Mouse (Mus musculus) forebrain, postnatal 0 days (tissue): ENCODE data around the gene Aym1. TPM values are rescaled to one million over a fixed set of nuclear protein-coding genes. Genes with fewer than 3 reads are reported as not detected.

Experiments
- ATAC-seq: fragments of 200-750 bp; cut with Nextera tagmentation; 2 replicates; pipeline ENCODE4 v1.8.0; 2017; ENCODE audit warnings: mild to moderate bottlenecking, moderate library complexity
- DNase-seq: peaks from one replicate; pipeline ENCODE4 v3.0.0-alpha.2; 2015
- H3K27ac ChIP-seq: fragments of 300-500 bp; sonication (generic); 2 replicates; pipeline ENCODE4 v1.5.1; 2014; ENCODE audit warnings: low read depth, mild to moderate bottlenecking, antibody characterized with exemption, low read length, moderate library complexity, mixed read lengths
- H3K27me3 ChIP-seq: fragments of 300-500 bp; sonication (generic); 2 replicates; pipeline ENCODE4 v1.6.1; 2014; ENCODE audit warnings: mild to moderate bottlenecking, low read length, mixed read lengths; ENCODE audit not compliant: insufficient read depth
- H3K36me3 ChIP-seq: fragments of 300-500 bp; sonication (generic); 2 replicates; pipeline ENCODE4 v1.6.1; 2014; ENCODE audit warnings: mild to moderate bottlenecking, moderate library complexity; ENCODE audit not compliant: insufficient read depth
- H3K4me1 ChIP-seq: fragments of 300-500 bp; sonication (generic); 2 replicates; pipeline ENCODE4 v1.6.1; 2014; ENCODE audit warnings: antibody characterized with exemption; ENCODE audit not compliant: insufficient read depth
- H3K4me2 ChIP-seq: fragments of 300-500 bp; sonication (generic); 2 replicates; pipeline ENCODE4 v1.6.1; 2014; ENCODE audit warnings: low read depth, mild to moderate bottlenecking, moderate library complexity
- H3K4me3 ChIP-seq: fragments of 300-500 bp; sonication (generic); 2 replicates; pipeline ENCODE4 v1.5.1; 2014; ENCODE audit warnings: low read depth, low read length, mixed read lengths
- H3K9ac ChIP-seq: fragments of 300-500 bp; sonication (generic); 2 replicates; pipeline ENCODE4 v1.6.1; 2014; ENCODE audit warnings: mild to moderate bottlenecking
- H3K9me3 ChIP-seq: fragments of 300-500 bp; sonication (generic); 2 replicates; pipeline ENCODE4 v1.6.1; 2016; ENCODE audit warnings: low read length
- CTCF ChIP-seq: sonication (generic); IDR thresholded peaks from 2 replicates; pipeline ENCODE4 v1.5.1; 2016; ENCODE audit warnings: antibody characterized with exemption, control low read depth, low read depth
- WGBS: fragments of 180-500 bp; shearing (Covaris S2); extraction: QIAGEN DNeasy Blood & Tissue Kit; methylation state at CpG from one replicate; pipeline ENCODE4 v1.1.7; 2014; 5-methylcytosine and 5-hydroxymethylcytosine counted together
- polyA plus RNA-seq: library from polyadenylated mRNA; unstranded; fragments of >200 nt; fragmentation: Nextera tagmentation; extraction: Ambion mirVana; gene quantifications from 2 replicates; pipeline ENCODE4 v1.2.1, GENCODE M21; 2015
- total RNA-seq: library from RNA; depleted of rRNA; stranded (reverse); fragments of >200 nt; gene quantifications from 2 replicates; pipeline ENCODE4 v1.2.3, GENCODE M21; 2014

Gene Aym1
- total and polyA plus RNA-seq, 2 experiments from 2014 or later = not detected

- Histone ChIP-seq H3K4me3 (no peak overlapping the region), H3K4me2 (no peak overlapping the region), H3K27me3 (peaks cover 16% of the 10 kb centered on the region; the same call in 1 of the 2 replicates), H3K4me1 (0 out of 2 replicates have a peak, but pooled peaks cover 3% of the 10 kb centered on the region), H3K36me3 (no peaks in the 10 kb centered on the region), H3K9ac (no peak overlapping the region), H3K27ac (no peak overlapping the region), H3K9me3 (no peaks in the 10 kb centered on the region)
- DNase-seq (no peak), ATAC-seq (no peak)
- WGBS = 83% methylated on average over 3 of the region's 3 CpGs
- TF ChIP-seq CTCF = no peak
These were observed 26.9 kb upstream of the Aym1 start for GRCm38 (mm10) chr5:113330202-113330601.

GRCm38 (mm10) chr5:113332239-113332638, 24.9 kb upstream of the Aym1 start:
- 39% methylated on average over 12 of the region's 12 CpGs for WGBS
- Histone ChIP-seq H3K36me3 (no peaks in the 10 kb centered on the region), H3K4me2 (no peak overlapping the region), H3K4me1 (peaks cover 9% of the 10 kb centered on the region; the same call in 1 of the 2 replicates), H3K4me3 (no peak overlapping the region), H3K9ac (no peak overlapping the region), H3K27me3 (peaks cover 26% of the 10 kb centered on the region), H3K9me3 (no peaks in the 10 kb centered on the region), H3K27ac (no peak overlapping the region)
- TF ChIP-seq CTCF = peak; percentile 56
- ATAC-seq = no peak
- no peak for DNase-seq

- Histone ChIP-seq H3K9ac (no peak overlapping the region), H3K27ac (no peak overlapping the region), H3K4me3 (no peak overlapping the region), H3K4me1 (peaks cover 9% of the 10 kb centered on the region; the same call in 1 of the 2 replicates), H3K9me3 (no peaks in the 10 kb centered on the region), H3K4me2 (no peak overlapping the region), H3K36me3 (no peaks in the 10 kb centered on the region), H3K27me3 (peaks cover 28% of the 10 kb centered on the region)
- 56% methylated on average over 4 of the region's 4 CpGs for WGBS
- ATAC-seq (no peak), DNase-seq (no peak)
- no peak for TF ChIP-seq CTCF
These were observed 24.2 kb upstream of the Aym1 start for GRCm38 (mm10) chr5:113332899-113333298.

- Histone ChIP-seq H3K4me2 (peak overlapping the region; percentile 29; the same call in 1 of the 2 replicates), H3K9me3 (no peaks in the 10 kb centered on the region), H3K4me3 (peak overlapping the region; percentile 2; the same call in 1 of the 2 replicates), H3K27me3 (peaks cover 28% of the 10 kb centered on the region), H3K27ac (no peak overlapping the region), H3K9ac (no peak overlapping the region), H3K36me3 (no peaks in the 10 kb centered on the region), H3K4me1 (peaks cover 9% of the 10 kb centered on the region; the same call in 1 of the 2 replicates)
- WGBS = 6% methylated on average over 34 of the region's 34 CpGs
- no peak for DNase-seq
- ATAC-seq = no peak
- no peak for TF ChIP-seq CTCF
These were observed 22.2 kb upstream of the Aym1 start for GRCm38 (mm10) chr5:113334621-113335530.

- Histone ChIP-seq H3K4me3 (no peak overlapping the region), H3K4me1 (peaks cover 9% of the 10 kb centered on the region; the same call in 1 of the 2 replicates), H3K9ac (no peak overlapping the region), H3K27ac (no peak overlapping the region), H3K27me3 (peaks cover 28% of the 10 kb centered on the region), H3K4me2 (peak overlapping the region; percentile 29), H3K9me3 (no peaks in the 10 kb centered on the region), H3K36me3 (no peaks in the 10 kb centered on the region)
- ATAC-seq = no peak
- no peak for TF ChIP-seq CTCF
- 1% methylated on average over 17 of the region's 17 CpGs for WGBS
- no peak for DNase-seq
These were observed 21.4 kb upstream of the Aym1 start for GRCm38 (mm10) chr5:113335732-113336131.

- Histone ChIP-seq H3K4me3 (no peak overlapping the region), H3K9me3 (no peaks in the 10 kb centered on the region), H3K9ac (no peak overlapping the region), H3K27me3 (peaks cover 28% of the 10 kb centered on the region), H3K36me3 (no peaks in the 10 kb centered on the region), H3K4me2 (no peak overlapping the region), H3K4me1 (peaks cover 9% of the 10 kb centered on the region; the same call in 1 of the 2 replicates), H3K27ac (no peak overlapping the region)
- TF ChIP-seq CTCF = no peak
- WGBS = 30% methylated on average over 9 of the region's 9 CpGs
- no peak for DNase-seq
- no peak for ATAC-seq
These were observed 20.8 kb upstream of the Aym1 start for GRCm38 (mm10) chr5:113336281-113336680.
